Mouse (Mus musculus) splenic B cell, adult 2 months (primary cell): Measurements from ENCODE around the gene Mcf2l.

Experiments used
- DNase-seq: peaks from one replicate; pipeline ENCODE4 v3.0.0-alpha.2; 2011; ENCODE audit warnings: low read depth, low spot score
- H3K27me3 ChIP-seq: 2 replicates; pipeline ENCODE4 v1.6.1; 2012; ENCODE audit warnings: mild to moderate bottlenecking, low read length, moderate library complexity, mixed read lengths; ENCODE audit not compliant: control insufficient read depth, poor library complexity, insufficient read depth, severe bottlenecking
- H3K36me3 ChIP-seq: 2 replicates; pipeline ENCODE4 v1.6.1; 2012; ENCODE audit warnings: mild to moderate bottlenecking, low read length, moderate library complexity, mixed read lengths; ENCODE audit not compliant: control insufficient read depth, poor library complexity, insufficient read depth, severe bottlenecking

The Mcf2l gene

GRCm38 (mm10) chr8:12941161-12941926 lies 67.7 kb downstream of the Mcf2l start:
- no peak for DNase-seq
- no peaks in the 10 kb centered on the region for H3K36me3 ChIP-seq
- no peaks in the 10 kb centered on the region for H3K27me3 ChIP-seq

GRCm38 (mm10) chr8:12947604-12948573 lies 74.3 kb downstream of the Mcf2l start:
- no peak for DNase-seq
- Histone ChIP-seq H3K36me3 (no peaks in the 10 kb centered on the region), H3K27me3 (no peaks in the 10 kb centered on the region)

- no peaks in the 10 kb centered on the region for H3K36me3 ChIP-seq
- H3K27me3 ChIP-seq: no peaks in the 10 kb centered on the region
- no peak for DNase-seq
Measured at GRCm38 (mm10) chr8:12948574-12948961, 75.0 kb downstream of the Mcf2l start.

GRCm38 (mm10) chr8:12951051-12951630 lies 77.5 kb downstream of the Mcf2l start:
- Histone ChIP-seq H3K27me3 (no peaks in the 10 kb centered on the region), H3K36me3 (no peaks in the 10 kb centered on the region)
- DNase-seq: no peak

GRCm38 (mm10) chr8:12952699-12953098 lies 79.1 kb downstream of the Mcf2l start:
- no peaks in the 10 kb centered on the region for H3K36me3 ChIP-seq
- DNase-seq: no peak
- no peaks in the 10 kb centered on the region for H3K27me3 ChIP-seq

- Histone ChIP-seq H3K36me3 (no peaks in the 10 kb centered on the region), H3K27me3 (no peaks in the 10 kb centered on the region)
- DNase-seq: no peak
Measured at GRCm38 (mm10) chr8:12955362-12955879, 81.8 kb downstream of the Mcf2l start.

- H3K27me3 ChIP-seq: no peaks in the 10 kb centered on the region
- no peak for DNase-seq
- H3K36me3 ChIP-seq: no peaks in the 10 kb centered on the region
Measured at GRCm38 (mm10) chr8:12955880-12956279, 82.3 kb downstream of the Mcf2l start.

- no peak for DNase-seq
- H3K27me3 ChIP-seq: no peaks in the 10 kb centered on the region
- H3K36me3 ChIP-seq: no peaks in the 10 kb centered on the region
Measured at GRCm38 (mm10) chr8:12956941-12957340, 83.3 kb downstream of the Mcf2l start.

- Histone ChIP-seq H3K27me3 (no peaks in the 10 kb centered on the region), H3K36me3 (no peaks in the 10 kb centered on the region)
- no peak for DNase-seq
Measured at GRCm38 (mm10) chr8:12957419-12957818, 83.8 kb downstream of the Mcf2l start.

GRCm38 (mm10) chr8:12960609-12961008 lies 87.0 kb downstream of the Mcf2l start:
- Histone ChIP-seq H3K36me3 (no peaks in the 10 kb centered on the region), H3K27me3 (no peaks in the 10 kb centered on the region)
- DNase-seq: no peak

GRCm38 (mm10) chr8:12961211-12961610 lies 87.6 kb downstream of the Mcf2l start:
- no peaks in the 10 kb centered on the region for H3K27me3 ChIP-seq
- no peak for DNase-seq

GRCm38 (mm10) chr8:12961821-12962534 lies 88.4 kb downstream of the Mcf2l start:
- DNase-seq: no peak
- H3K27me3 ChIP-seq: no peaks in the 10 kb centered on the region
- no peaks in the 10 kb centered on the region for H3K36me3 ChIP-seq

More at GRCm38 (mm10) chr8:12961211-12961610, 87.6 kb downstream of the Mcf2l start:
- no peaks in the 10 kb centered on the region for H3K36me3 ChIP-seq

- no peaks in the 10 kb centered on the region for H3K27me3 ChIP-seq
- no peaks in the 10 kb centered on the region for H3K36me3 ChIP-seq
- no peak for DNase-seq
Measured at GRCm38 (mm10) chr8:12962541-12963380, 89.2 kb downstream of the Mcf2l start.
